Mouse (Mus musculus): ENCODE measurements around the gene Trem2. TPM values are rescaled to one million over a fixed set of nuclear protein-coding genes. Genes with fewer than 3 reads are reported as not detected.

Gene Trem2
- not detected for polyA plus RNA-seq (2017; shearing (Covaris generic))

GRCm38 (mm10) chr17:48346231-48346630 lies at the start of gene Trem2:
TSS of gene Trem2 (plus strand) at chr17:48346401.

GRCm38 (mm10) chr17:48299203-48299602 lies 47.0 kb upstream of the Trem2 start, which contains the start of gene Treml2:
TSS of gene Treml2 (plus strand) at chr17:48299498.

GRCm38 (mm10) chr17:48315905-48316579 lies 30.2 kb upstream of the Trem2 start, which contains the start of gene B430306N03Rik:
TSS of gene B430306N03Rik (plus strand) at chr17:48316141.

GRCm38 (mm10) chr17:48359616-48360015 lies 13.4 kb downstream of the Trem2 start, which contains the start of gene Treml1:
TSS of gene Treml1 (plus strand) at chr17:48359916.

Other genes with a start within 250 kb of the Trem2 start
- gene 9830107B12Rik, start 200.1 kb upstream of the Trem2 start, polyA plus RNA-seq (2017; shearing (Covaris generic)) = not detected
- gene A530064D06Rik, start 179.1 kb upstream of the Trem2 start, polyA plus RNA-seq (2017; shearing (Covaris generic)) = not detected
- not detected for gene Trem1, start 113.6 kb upstream of the Trem2 start, polyA plus RNA-seq (2017; shearing (Covaris generic))
- gene Trem3, start 98.6 kb upstream of the Trem2 start, polyA plus RNA-seq (2017; shearing (Covaris generic)) = not detected
- 1.6 TPM for gene Treml4, start 82.1 kb upstream of the Trem2 start, polyA plus RNA-seq (2017; shearing (Covaris generic))
- 28.8 TPM for gene Treml2, start 46.9 kb upstream of the Trem2 start, polyA plus RNA-seq (2017; shearing (Covaris generic))
- 6.3 TPM for gene B430306N03Rik, start 30.3 kb upstream of the Trem2 start, polyA plus RNA-seq (2017; shearing (Covaris generic))
- gene Treml1, start 13.5 kb downstream of the Trem2 start, polyA plus RNA-seq (2017; shearing (Covaris generic)) = not detected
- 6.2 TPM for gene Nfya, start 63.5 kb downstream of the Trem2 start, polyA plus RNA-seq (2017; shearing (Covaris generic))
- gene Oard1, start 63.6 kb downstream of the Trem2 start, polyA plus RNA-seq (2017; shearing (Covaris generic)) = 100 TPM
- gene Apobec2, start 86.5 kb downstream of the Trem2 start, polyA plus RNA-seq (2017; shearing (Covaris generic)) = 8.5 TPM
- gene Tspo2, start 105.1 kb downstream of the Trem2 start, polyA plus RNA-seq (2017; shearing (Covaris generic)) = not detected
- 38.9 TPM for gene Unc5cl, start 108.5 kb downstream of the Trem2 start, polyA plus RNA-seq (2017; shearing (Covaris generic))

Measured in CD4-positive, CD25-positive, alpha-beta regulatory T cell, adult 9 weeks (primary cell).